25 mouse cellular contexts compared by ENCODE assay signal in genomic region chr15:99805673-99806072, GRCm38 (mm10). TPM values are rescaled to one million over a fixed set of nuclear protein-coding genes. Genes with fewer than 3 reads are reported as not detected.
DNase-seq lines count a peak whose midpoint lies in the region; ATAC-seq lines count a peak whose summit lies in the region.
"Had no signal": no experiment of that assay in that cellular context is flagged by ENCODE, and none has a peak within 500 bp of the region (broad histone marks: within the 10 kb centered on the region; RNA-seq: fewer than 3 reads in every experiment).

No protein-coding gene starts in this region.

- DNase-seq in B cell, adult 2 months: peak; percentile 7
- DNase-seq in heart, postnatal 4 days: no peak
- DNase-seq: adrenal gland, adult 8-10 months; adrenal gland, postnatal 25 days; cerebellum, adult 18-20 months; cerebellum, adult 9-10 months; cerebellum, postnatal 14 days; gastrocnemius, postnatal 25 days; heart, adult 18-20 months; heart, postnatal 10 days; heart, postnatal 36 days; kidney, adult 11 months; kidney, adult 8-10 months had no signal

- H3K27ac ChIP-seq in forebrain, embryonic 13.5 days: peak overlapping the region; percentile 98; the same call in 1 of the 2 replicates
- no peak overlapping the region for H3K27ac ChIP-seq in forebrain, embryonic 15.5 days (replicated peaks)
- H3K27ac ChIP-seq: embryonic facial prominence, embryonic 12.5 days; embryonic facial prominence, embryonic 15.5 days; heart, embryonic 15.5 days; hindbrain, embryonic 12.5 days; hindbrain, embryonic 15.5 days; intestine, embryonic 15.5 days had no signal

- no peak for ATAC-seq in forebrain, embryonic 13.5 days
- ATAC-seq in forebrain, embryonic 15.5 days (replicated peaks): no peak
- ATAC-seq in common myeloid progenitor, adult 5-6 weeks (replicated peaks; ENCODE audit: low read depth, poor library complexity, severe bottlenecking): 0 out of 2 replicates have a peak, but pooled peaks have one; percentile 12
- no peak for ATAC-seq in cerebellum, adult (ENCODE audit: insufficient number of reproducible peaks, low FRiP score, low TSS enrichment)
- ATAC-seq: forebrain, embryonic 14.5 days; intestine, embryonic 15.5 days had no signal

- no peak overlapping the region for H3K9ac ChIP-seq in forebrain, embryonic 13.5 days
- H3K9ac ChIP-seq in forebrain, embryonic 15.5 days (replicated peaks): no peak overlapping the region
- H3K9ac ChIP-seq: embryonic facial prominence, embryonic 12.5 days; embryonic facial prominence, embryonic 15.5 days; heart, embryonic 12.5 days; heart, embryonic 15.5 days; hindbrain, embryonic 12.5 days; hindbrain, embryonic 15.5 days; intestine, embryonic 15.5 days had no signal

- H3K4me2 ChIP-seq in forebrain, embryonic 13.5 days: no peak overlapping the region
- no peak overlapping the region for H3K4me2 ChIP-seq in forebrain, embryonic 15.5 days (replicated peaks)
- H3K4me2 ChIP-seq: embryonic facial prominence, embryonic 12.5 days; embryonic facial prominence, embryonic 15.5 days; heart, embryonic 12.5 days; heart, embryonic 15.5 days; hindbrain, embryonic 12.5 days; hindbrain, embryonic 15.5 days; intestine, embryonic 15.5 days had no signal

- H3K27me3 ChIP-seq in forebrain, embryonic 13.5 days: no peaks in the 10 kb centered on the region
- H3K27me3 ChIP-seq in forebrain, embryonic 15.5 days: no peaks in the 10 kb centered on the region
- H3K27me3 ChIP-seq: embryonic facial prominence, embryonic 12.5 days; embryonic facial prominence, embryonic 15.5 days; heart, embryonic 12.5 days; heart, embryonic 15.5 days; hindbrain, embryonic 12.5 days; hindbrain, embryonic 15.5 days; intestine, embryonic 15.5 days had no signal

- peaks cover 53% of the 10 kb centered on the region for H3K4me1 ChIP-seq in forebrain, embryonic 13.5 days
- peaks cover 34% of the 10 kb centered on the region for H3K4me1 ChIP-seq in forebrain, embryonic 15.5 days

- peaks cover 12% of the 10 kb centered on the region for H3K36me3 ChIP-seq in forebrain, embryonic 13.5 days (ENCODE audit: poor library complexity, severe bottlenecking)
- H3K36me3 ChIP-seq in forebrain, embryonic 15.5 days: 0 out of 2 replicates have a peak, but pooled peaks cover 8% of the 10 kb centered on the region
- H3K36me3 ChIP-seq: hindbrain, embryonic 12.5 days; hindbrain, embryonic 15.5 days had no signal

- H3K4me3 ChIP-seq in forebrain, embryonic 13.5 days: no peak overlapping the region
- no peak overlapping the region for H3K4me3 ChIP-seq in forebrain, embryonic 15.5 days
- H3K4me3 ChIP-seq: embryonic facial prominence, embryonic 12.5 days; embryonic facial prominence, embryonic 15.5 days; heart, embryonic 12.5 days; heart, embryonic 15.5 days; hindbrain, embryonic 12.5 days; hindbrain, embryonic 15.5 days; intestine, embryonic 15.5 days had no signal

- H3K9me3 ChIP-seq in forebrain, embryonic 13.5 days (replicated peaks): no peaks in the 10 kb centered on the region
- no peaks in the 10 kb centered on the region for H3K9me3 ChIP-seq in forebrain, embryonic 15.5 days
- H3K9me3 ChIP-seq: embryonic facial prominence, embryonic 12.5 days; embryonic facial prominence, embryonic 15.5 days; heart, embryonic 12.5 days; heart, embryonic 15.5 days; hindbrain, embryonic 12.5 days; hindbrain, embryonic 15.5 days; intestine, embryonic 15.5 days had no signal

- WGBS in forebrain, embryonic 13.5 days: 88% methylated on average over 4 of the region's 4 CpGs
- WGBS in forebrain, embryonic 15.5 days: 83% methylated on average over 4 of the region's 4 CpGs

RNA-seq across cellular contexts. Expression of gene Cers5, which starts 33.0 kb away (rescaled TPM):
- polyA plus RNA-seq in forebrain, embryonic 13.5 days (2015; fragmentation: Nextera tagmentation; extraction: Ambion mirVana): 62.6 and 67.2 TPM in 2 replicates
- 69.4 and 69.7 TPM in 2 replicates for polyA plus RNA-seq in forebrain, embryonic 15.5 days (2015; fragmentation: Nextera tagmentation; extraction: Ambion mirVana)
- total RNA-seq in common myeloid progenitor, adult 5-6 weeks (2017): 24.0 and 33.2 TPM in 2 replicates
- 10 to 100 TPM; 29.3 to 31.3 TPM for total RNA-seq in heart, postnatal 4 days (2021)
